Mouse (Mus musculus): Measurements from ENCODE around the gene Sema5b. TPM values are rescaled to one million over a fixed set of nuclear protein-coding genes. Genes with fewer than 3 reads are reported as not detected.

Gene Sema5b
- total RNA-seq, 2 experiments from 2014 or later, result 14.1 to 18.2 TPM

DNA sequence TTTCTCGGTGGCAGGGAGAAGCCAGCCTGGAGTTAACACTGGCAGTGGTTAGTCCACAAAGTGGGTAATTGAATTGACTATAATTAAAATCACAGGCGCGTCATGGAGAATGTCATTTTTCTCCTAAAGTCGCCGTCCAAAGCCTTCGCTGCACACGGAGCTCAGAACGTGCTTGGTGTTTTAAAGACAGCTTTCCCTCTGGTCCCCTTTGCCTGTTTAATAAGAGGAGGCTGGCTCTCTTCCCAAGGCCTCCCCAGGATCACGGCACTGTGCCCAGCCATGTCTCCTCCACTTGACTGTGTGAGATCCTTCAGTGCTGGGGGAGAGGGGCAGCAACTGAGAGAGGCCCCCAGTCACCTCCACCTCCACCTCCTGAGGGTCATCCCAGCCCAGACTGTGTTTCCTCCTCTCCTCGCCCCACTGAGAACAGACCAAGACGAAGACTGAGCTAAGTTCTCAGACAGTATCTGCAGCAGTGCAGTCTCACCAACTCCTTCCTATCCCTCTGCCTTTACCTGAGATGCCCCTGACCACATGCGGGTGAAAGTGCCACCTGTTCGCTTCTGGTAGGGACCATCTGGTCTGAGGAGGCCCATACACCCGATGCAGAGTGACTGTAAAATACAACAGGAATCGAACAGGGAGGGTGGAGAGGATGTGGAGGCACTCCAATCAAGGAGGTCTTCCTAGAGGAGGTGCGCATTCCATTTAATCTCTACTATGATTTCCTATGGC lies 84.5 kb downstream of the Sema5b start:
- peak in 1 of 2 experiments; percentile 29 for DNase-seq (ENCODE audit: extremely low spot score in 1 of 2, low spot score in 1 of 2)

DNA sequence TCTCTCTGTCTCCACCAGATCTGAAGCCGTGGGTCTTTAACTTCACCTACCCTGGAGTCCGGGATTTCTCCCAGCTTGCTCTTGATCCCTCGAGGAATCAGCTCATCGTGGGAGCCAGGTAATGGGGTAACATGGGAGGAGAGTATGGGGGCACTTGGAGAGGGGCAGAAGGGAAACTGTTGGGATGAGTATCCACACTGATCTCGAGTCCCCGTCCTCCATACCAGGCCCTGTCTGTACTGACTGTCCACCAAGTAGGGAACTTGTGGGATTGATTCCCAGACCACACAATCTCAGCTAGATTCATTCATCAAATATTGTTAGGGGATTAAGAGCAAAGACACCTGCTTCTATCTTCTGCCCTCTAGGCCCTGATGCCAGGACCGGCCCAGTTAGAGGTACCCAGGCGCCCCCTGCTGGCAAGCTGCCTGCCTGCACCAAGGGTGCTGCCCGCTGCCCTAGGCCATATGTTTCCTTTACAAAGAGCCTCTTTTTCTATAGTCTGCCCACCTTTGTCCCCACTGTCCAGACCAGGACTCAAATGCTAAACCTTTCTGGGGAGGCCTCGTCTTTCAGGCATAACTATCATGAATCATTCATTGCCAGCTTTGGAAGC lies 87.2 kb downstream of the Sema5b start:
- DNase-seq (ENCODE audit: extremely low spot score in 1 of 2, low spot score in 1 of 2), result peak; percentile 68 to 92

DNA sequence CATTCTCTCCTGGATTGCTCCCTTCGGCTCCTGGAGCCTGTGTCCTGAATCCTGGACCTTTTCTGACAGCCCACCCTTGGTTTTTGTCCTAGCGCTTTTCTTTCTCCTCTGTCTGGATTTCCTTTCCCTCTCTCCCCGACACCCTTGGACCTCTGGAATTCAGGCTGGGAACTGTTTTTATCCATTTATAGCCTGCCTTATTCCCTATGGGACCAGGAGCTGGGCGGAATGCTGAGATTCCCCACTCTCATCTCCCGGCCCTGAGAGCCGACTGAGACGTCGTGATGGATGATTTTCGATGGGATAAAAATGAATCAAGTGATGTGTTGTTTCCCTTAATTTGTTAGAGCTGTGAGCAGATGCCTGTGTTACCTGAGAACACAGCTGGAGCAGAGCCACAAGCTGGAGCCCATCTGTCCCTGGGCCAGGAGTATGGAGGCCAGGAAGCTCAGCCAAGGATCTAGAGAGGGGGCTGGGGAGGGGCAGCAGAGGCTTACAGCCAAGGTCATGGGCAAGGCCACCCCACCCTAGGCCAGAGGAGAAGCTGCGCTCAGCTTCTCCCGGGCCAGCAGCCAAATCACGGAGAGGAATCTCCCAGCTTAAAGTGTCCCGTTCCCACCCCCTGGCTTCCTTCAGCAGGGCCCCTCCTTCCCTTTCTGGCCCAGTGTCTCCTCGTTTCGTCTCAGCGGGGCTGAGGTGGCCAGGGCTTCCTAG lies 89.7 kb downstream of the Sema5b start:
- DNase-seq (ENCODE audit: extremely low spot score in 1 of 2, low spot score in 1 of 2), result no peak

DNA sequence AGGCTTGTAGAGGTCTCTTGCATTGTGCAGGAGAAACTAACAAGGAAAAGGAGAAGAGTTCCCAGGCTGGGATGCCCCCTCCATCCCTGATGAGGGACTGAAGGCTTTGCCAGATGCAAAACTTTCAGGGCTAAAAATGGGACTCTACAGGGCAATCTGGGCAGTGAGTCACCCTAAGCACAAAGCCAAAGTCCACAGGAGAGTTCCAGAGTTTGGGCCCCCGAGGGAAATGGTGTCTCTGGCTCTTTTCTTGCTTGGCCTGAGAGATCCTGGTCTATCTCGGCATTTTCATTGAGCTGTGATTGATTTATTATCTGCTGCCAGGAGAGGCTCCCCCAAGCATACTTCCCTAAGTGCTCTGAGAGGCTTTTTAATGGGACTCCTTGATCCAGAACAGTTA lies 92.1 kb downstream of the Sema5b start:
- DNase-seq (ENCODE audit: extremely low spot score in 1 of 2, low spot score in 1 of 2), result no peak

DNA sequence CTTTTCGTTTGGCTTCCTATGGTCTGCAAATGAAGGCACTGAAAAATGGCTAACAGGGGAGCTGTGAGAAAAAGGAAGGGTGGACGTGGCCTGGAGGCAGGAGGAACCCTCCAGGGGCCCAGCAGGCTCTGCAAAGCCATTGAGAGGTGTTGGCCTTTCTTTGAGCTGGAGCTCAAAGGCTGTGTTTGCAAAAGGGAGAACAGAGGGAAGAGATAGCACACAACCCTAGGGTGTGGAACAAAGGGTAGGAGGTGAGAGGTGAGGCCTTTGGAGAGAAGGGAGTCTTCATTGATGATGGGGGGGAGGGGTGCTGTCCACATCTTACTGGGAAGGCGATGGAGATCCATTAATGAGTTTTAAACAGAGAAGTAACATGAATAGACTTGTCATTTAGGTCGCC lies 94.0 kb downstream of the Sema5b start:
- DNase-seq (ENCODE audit: extremely low spot score in 1 of 2, low spot score in 1 of 2), result no peak

DNA sequence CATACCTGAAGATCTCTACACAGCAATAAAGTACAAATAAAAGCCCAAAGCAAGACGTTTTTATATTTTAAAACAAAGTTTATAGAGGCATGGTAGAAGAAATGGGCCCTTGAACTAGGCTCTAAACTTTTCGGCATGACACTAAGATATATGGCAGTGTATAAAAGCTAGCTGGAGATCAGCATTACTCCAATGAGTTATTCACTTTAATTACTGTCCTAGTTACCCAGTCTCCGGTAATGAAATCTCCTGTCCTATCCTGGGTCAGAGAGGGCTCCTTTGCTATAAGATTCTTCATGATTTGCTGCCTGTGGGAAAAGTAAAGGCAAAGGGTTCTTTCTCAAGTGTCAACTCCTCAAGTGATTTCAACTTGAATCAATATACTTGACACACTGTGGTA lies 98.6 kb downstream of the Sema5b start:
- no peak for DNase-seq (ENCODE audit: extremely low spot score in 1 of 2, low spot score in 1 of 2)

DNA sequence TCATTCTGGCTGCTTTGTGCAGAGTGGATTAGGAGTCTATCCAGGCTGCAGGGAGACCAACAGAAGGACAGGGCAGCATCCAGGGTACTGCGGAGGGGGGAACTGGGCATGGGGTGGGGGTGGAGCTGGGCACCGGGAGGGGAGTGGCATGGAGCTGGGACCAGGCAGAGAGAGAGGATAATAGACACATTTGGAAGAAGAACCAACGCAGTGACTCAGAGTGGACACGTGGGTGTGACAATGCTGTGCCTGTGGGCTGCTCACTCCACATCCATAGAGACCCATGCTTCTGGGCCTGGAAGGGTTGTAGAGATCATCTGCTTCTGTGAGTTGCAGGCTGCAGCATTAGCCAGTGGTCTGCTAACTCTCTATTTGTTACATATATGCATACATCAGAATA lies 107.9 kb downstream of the Sema5b start:
- DNase-seq (ENCODE audit: extremely low spot score in 1 of 2, low spot score in 1 of 2), result no peak

DNA sequence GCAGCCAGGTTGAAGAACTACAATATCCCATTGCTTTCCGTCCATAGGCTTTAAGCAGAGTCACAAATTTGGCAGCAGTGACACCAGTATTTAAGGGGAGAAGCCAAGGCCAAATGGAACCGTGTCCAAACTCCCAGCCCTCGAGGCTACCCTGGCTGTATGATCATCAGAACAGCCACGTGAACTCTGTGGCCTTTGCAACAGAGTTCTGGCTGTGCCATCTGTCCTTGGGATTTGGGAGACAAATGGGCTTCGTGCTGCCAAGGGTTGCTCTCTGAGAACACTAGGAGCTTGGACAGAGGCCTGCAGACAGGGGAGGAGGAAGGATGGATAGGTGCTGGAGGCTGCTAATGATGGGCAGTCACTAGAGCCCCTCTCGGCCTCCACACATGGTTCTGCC lies 111.3 kb downstream of the Sema5b start:
- no peak for DNase-seq (ENCODE audit: extremely low spot score in 1 of 2, low spot score in 1 of 2)

DNA sequence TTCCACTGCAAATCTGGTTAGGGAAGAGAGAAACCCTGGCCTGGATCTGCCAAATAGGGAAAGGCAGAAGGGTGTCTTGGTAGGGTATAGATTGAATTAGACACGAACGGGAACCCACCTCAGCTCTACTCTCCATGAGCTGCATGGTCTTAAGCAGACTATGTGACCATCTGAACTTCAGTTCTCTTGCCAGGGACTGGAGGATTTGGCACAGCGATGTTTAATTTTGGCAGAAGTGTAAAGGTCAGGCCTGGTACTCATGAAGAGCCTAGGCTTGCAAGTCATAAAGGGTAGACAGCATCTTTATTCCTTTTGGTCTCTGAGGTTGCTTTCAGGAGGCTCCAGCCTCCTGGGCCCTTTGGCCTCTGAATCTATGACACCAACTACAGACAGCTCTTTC lies 111.8 kb downstream of the Sema5b start:
- no peak for DNase-seq (ENCODE audit: extremely low spot score in 1 of 2, low spot score in 1 of 2)

DNA sequence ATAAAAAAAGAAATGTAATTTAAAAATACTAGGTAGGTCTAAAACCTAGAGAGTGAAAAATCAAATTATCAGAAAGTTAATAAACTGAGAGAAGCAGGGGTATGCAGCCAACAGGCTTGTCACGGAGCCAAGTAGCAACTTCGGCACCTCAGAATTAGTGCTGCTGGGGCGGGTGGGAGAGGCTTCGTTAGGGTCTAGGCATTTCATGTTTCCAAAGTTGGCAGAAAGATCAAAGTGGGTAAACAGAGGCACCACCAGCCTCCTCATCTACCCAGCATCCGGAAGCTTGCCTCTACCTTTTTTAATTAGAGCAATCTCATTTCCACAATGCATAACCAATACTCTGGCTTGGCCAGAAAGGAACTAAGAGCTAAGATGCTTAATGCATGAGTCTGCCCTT lies 113.0 kb downstream of the Sema5b start:
- DNase-seq (ENCODE audit: extremely low spot score in 1 of 2, low spot score in 1 of 2), result no peak

DNA sequence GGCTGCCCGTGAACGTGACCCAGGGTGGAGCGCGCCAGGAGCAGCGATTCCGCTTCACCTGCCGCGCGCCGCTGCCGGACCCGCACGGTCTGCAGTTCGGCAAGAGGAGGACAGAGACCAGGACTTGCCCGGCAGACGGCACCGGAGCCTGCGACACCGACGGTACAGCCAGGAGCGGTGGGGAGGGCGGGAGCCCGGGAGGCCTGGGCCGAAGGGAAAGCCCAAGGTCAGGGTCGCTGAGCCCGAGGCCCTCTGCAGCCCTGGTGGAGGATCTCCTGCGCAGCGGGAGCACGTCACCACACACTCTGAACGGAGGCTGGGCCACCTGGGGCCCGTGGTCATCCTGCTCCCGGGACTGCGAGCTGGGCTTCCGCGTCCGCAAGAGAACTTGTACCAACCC lies 119.3 kb downstream of the Sema5b start:
- DNase-seq (ENCODE audit: extremely low spot score in 1 of 2, low spot score in 1 of 2), result no peak

DNA sequence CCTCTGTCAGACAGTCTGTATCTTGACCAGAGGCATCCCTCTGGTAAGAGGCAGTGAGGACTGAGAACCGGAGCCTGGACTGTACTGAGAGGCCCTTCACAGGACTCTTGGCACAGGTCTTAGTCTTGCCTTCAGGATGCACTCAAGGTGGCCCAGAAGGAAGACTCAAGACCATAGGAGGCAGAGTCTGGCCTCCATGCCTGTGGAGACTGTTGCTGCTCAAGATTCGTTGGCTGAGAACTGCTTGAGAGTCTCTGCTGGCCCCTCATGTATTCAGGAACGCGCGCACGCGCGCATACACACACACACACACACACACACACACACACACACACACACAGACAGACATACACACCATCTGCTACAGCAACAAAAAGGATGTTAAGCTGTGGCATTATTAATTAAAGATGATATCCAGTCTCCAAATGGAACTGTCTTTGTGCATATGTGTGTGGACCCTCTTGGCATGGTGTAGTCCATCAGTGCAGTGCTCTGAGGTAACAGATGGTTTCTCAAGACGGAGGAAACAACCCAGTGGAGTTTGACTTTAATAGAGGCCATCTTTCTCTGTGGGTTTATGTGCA lies 123.0 kb downstream of the Sema5b start:
- DNase-seq (ENCODE audit: extremely low spot score in 1 of 2, low spot score in 1 of 2), result no peak

DNA sequence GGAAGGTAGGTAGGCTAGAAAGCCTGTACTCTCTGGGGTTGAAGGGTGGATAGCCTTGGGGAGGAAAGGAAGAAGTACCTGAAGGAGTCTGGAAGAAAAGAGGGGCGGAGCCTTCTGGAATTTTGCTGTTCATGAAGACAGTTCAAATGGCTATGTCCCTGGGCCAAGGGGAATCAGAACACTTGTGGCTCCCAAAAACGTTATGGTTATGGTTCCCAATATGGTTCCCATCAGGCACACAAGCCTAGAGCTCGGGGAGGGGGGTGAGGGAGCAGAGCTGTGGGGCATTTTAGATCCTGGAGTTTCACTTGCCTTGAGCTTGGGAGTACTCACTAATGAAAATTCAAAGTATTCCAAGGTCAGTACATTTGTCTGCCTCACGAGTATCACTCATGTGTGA lies 123.9 kb downstream of the Sema5b start:
- DNase-seq (ENCODE audit: extremely low spot score in 1 of 2, low spot score in 1 of 2), result no peak

DNA sequence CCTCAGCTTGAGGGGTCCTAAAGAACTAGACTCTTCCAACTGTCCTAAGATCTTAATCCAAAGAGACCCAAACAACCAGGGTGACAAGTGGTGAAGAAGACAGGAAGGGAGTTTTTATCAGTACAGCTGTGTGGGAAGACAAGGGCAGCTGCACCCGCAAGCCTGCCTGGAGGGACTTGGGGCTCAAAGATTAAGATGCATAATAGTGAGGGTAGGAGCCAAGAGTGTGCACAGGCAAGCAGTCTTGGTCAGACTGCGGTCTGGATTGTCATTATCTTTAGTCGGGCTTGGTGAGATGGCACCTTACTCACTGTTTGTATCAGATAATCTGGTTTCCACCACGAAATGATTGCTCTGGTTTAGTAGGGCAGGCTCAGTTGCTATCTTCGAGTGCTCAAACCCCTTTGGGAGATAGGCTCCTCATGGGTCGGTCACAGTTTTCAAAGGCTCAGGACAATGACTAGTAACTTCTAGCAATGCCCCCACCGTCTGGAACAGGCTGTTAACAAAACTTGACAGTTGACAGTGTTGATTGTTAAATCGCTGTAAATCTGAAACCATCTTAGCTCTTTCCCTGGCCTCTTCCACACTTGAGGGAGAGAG lies 136.7 kb downstream of the Sema5b start:
- DNase-seq (ENCODE audit: extremely low spot score in 1 of 2, low spot score in 1 of 2), result no peak

DNA sequence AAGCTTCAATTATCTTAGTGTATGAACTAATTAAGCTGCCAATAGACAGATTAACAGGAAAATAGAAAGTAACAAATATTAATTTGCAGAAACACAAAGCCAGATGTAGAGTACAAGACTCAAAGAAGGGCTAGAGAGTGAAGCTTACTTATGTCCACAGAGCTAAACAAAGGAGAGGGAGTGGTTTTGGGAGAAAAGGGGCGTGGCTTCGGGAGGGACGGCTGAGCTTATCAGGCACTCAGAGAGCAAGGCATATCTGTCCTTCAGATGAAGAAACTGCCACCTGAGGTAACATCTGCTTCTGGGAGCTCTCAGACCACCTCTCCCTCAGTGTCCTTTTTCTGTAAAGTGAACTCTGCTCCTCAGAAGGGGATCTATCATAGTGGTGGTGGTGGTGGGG lies 137.5 kb downstream of the Sema5b start:
- no peak for DNase-seq (ENCODE audit: extremely low spot score in 1 of 2, low spot score in 1 of 2)

DNA sequence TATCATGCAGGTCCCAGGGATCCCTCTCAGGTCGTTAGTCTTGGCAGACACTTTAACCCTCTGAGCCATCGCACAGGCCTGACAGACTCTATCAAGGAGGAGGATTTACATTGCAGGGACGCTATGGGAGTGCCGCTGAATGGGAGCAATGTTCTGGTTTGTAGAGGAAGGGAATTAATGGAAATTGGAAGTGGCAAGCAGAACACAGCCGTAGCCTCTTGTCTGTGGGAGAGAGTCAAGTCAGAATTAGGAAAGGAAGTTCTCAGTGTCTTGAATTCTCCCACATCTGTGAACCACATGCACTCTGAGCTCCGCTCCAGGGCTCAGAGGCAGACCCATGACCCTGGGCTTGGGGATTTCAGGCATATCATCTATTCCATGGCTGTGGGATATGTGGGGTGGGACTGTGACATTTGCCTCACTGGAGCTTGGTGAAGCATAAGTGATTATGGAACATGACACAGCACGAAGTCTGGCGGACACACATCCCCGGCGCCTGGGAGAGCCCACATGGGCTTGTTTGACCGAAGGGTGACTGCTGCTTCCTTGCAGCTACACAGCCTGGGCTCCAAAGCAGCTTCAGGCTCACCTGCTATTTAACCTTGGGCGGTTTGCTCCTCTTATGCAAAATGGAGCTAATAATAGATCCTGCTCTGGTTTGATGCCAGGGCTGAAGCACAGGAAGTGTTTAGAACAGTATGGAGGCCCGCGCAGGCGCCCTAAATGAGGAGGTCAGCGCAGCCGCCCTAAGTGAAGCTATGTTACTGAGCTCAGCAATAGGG lies 140.6 kb downstream of the Sema5b start:
- no peak for DNase-seq (ENCODE audit: extremely low spot score in 1 of 2, low spot score in 1 of 2)

DNA sequence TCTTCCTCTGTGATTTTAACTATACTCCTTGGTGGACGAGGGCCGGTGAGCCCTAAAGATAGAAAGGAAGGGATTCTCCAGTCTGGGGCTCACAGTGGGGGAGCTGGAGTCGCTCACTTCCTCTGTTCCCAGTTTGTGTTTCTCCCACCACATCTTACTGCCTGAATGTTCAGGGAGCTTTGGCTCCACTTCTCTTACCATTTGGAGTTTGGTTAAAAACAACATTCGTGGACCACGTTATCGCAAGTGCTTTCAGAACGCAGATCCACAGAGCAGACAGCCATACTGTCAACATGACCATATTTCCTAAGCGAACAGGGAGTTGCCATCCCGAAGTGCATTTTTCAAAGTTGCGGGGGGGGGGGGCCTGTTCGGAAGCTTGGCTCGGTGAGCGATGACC lies 144.1 kb downstream of the Sema5b start:
- no peak for DNase-seq (ENCODE audit: extremely low spot score in 1 of 2, low spot score in 1 of 2)

DNA sequence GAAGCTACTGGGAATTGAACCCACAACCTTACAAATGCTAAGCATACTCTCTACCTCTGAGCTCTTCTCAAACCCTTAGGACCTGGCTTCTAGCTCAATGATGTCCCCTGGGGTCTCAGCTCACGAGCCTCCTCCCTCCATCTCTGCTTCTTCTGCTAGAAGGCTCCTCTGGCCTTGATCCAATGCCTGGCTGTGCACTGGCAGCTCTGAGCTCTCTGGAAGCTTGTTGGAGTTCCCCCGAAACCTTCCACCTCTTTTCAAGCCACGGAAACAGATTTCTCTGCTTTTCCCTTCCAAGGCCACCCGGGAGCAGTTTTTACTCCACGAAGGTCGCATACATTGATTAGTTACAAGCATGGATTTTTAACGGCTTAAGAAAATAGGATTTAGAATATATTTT lies 145.5 kb downstream of the Sema5b start:
- DNase-seq (ENCODE audit: extremely low spot score in 1 of 2, low spot score in 1 of 2), result peak in 1 of 2 experiments; percentile 24

DNA sequence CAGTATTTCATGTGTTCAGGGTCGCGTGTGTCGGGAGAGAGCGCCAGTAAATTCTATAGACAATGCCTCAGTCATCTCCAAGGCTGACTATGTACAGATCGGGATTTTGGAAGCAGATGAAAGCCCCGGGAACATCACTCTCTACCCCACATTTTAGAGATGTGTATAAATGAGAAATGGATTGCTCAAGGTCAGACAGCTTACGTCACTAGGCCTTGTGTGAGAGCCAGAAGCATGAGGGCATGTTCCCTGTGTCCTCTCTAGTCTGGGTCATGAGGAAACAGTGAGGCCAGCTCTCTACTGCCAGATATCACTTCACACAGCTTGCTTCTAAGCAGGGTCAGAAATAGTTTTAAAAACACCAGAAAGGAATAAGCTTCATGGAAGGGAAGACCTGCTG lies 150.7 kb downstream of the Sema5b start:
- DNase-seq (ENCODE audit: extremely low spot score in 1 of 2, low spot score in 1 of 2), result no peak

DNA sequence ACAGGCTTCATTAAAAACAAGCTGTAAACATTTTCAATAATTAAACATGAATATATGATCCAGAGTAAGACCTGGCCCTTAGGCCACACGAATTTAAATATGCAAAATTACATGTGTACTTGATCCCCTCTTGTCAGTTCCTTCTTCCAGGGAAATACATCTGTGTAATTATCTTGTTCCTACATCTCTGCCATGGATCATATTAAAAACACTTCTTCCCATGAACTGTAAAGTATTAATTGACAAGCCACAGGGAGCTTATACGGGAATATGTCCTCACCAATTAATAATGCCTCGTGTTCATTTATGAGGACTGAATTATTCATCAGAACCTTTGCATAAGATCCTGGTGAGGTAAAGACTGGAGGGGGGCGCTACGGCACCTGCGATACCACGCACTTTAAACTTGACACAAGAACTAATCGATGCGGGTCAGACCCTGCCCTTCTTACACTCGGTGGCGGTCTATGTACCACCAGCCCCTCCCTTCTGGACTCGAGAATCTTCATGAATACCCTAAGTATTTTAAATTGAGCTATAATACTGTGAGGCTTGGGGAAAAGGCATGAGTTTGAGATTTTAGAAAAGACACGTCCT lies 153.4 kb downstream of the Sema5b start:
- DNase-seq (ENCODE audit: extremely low spot score in 1 of 2, low spot score in 1 of 2), result no peak

All from layer of hippocampus, postnatal 25 days (tissue).